Mouse (Mus musculus) stomach, embryonic 16.5 days (tissue): Measurements from ENCODE around the gene Sult1e1. TPM values are rescaled to one million over a fixed set of nuclear protein-coding genes. Genes with fewer than 3 reads are reported as not detected.

Experiments
- ATAC-seq: fragments of 200-750 bp; cut with Nextera tagmentation; 2 replicates; pipeline ENCODE4 v1.8.0; 2017; ENCODE audit warnings: moderate number of reproducible peaks, moderate TSS enrichment; ENCODE audit not compliant: insufficient read depth, low FRiP score
- H3K27ac ChIP-seq: fragments of 300-500 bp; sonication (generic); 2 replicates; pipeline ENCODE4 v1.5.1; 2014; ENCODE audit warnings: low read length
- H3K27me3 ChIP-seq: fragments of 300-500 bp; sonication (generic); 2 replicates; pipeline ENCODE4 v1.6.1; 2014; ENCODE audit warnings: low read length, control low read depth, mixed read lengths; ENCODE audit not compliant: control insufficient read depth, insufficient read depth
- H3K36me3 ChIP-seq: fragments of 300-500 bp; sonication (generic); 2 replicates; pipeline ENCODE4 v1.6.1; 2014; ENCODE audit warnings: low read length; ENCODE audit not compliant: control insufficient read depth, insufficient read depth
- H3K4me1 ChIP-seq: fragments of 300-500 bp; sonication (generic); 2 replicates; pipeline ENCODE4 v1.6.1; 2014; ENCODE audit warnings: low read length, control low read depth, mixed read lengths; ENCODE audit not compliant: control insufficient read depth, insufficient read depth
- H3K4me2 ChIP-seq: fragments of 300-500 bp; sonication (generic); 2 replicates; pipeline ENCODE4 v1.6.1; 2014; ENCODE audit warnings: low read depth, low read length, mixed read lengths
- H3K4me3 ChIP-seq: fragments of 300-500 bp; sonication (generic); replicated peaks from 2 replicates; pipeline ENCODE4 v1.5.1; 2014; ENCODE audit warnings: mild to moderate bottlenecking, low read length
- H3K9ac ChIP-seq: fragments of 300-500 bp; sonication (generic); 2 replicates; pipeline ENCODE4 v1.6.1; 2014; ENCODE audit warnings: low read length
- H3K9me3 ChIP-seq: fragments of 300-500 bp; sonication (generic); replicated peaks from 2 replicates; pipeline ENCODE4 v1.6.1; 2016; ENCODE audit warnings: low read length, control low read depth; ENCODE audit not compliant: control insufficient read depth
- WGBS: fragments of 180-500 bp; shearing (Covaris S2); extraction: QIAGEN DNeasy Blood & Tissue Kit; methylation state at CpG from one replicate; pipeline ENCODE4 v1.1.7; 2014; 5-methylcytosine and 5-hydroxymethylcytosine counted together
- microRNA-seq: library from miRNA; unstranded; fragments of <30 nt; microRNA quantifications from one replicate; pipeline ENCODE4, GENCODE M21; 2016
- polyA plus RNA-seq: library from polyadenylated mRNA; unstranded; fragments of >200 nt; fragmentation: Nextera tagmentation; extraction: Ambion mirVana; gene quantifications from 2 replicates; pipeline ENCODE4 v1.2.1, GENCODE M21; 2015

The Sult1e1 gene
- polyA plus RNA-seq, 1 experiment from 2014 or later = 0.10 TPM

- WGBS = 53% methylated on average over 4 of the region's 4 CpGs
- Histone ChIP-seq H3K36me3 (no peaks in the 10 kb centered on the region), H3K27ac (peak overlapping the region; percentile 47), H3K4me1 (no peaks in the 10 kb centered on the region), H3K4me3 (no peak overlapping the region), H3K27me3 (no peaks in the 10 kb centered on the region), H3K9me3 (no peaks in the 10 kb centered on the region), H3K4me2 (no peak overlapping the region), H3K9ac (no peak overlapping the region)
- peak; percentile 93 for ATAC-seq
These were observed 55.3 kb downstream of the Sult1e1 start for GRCm38 (mm10) chr5:87535994-87536644.

DNA sequence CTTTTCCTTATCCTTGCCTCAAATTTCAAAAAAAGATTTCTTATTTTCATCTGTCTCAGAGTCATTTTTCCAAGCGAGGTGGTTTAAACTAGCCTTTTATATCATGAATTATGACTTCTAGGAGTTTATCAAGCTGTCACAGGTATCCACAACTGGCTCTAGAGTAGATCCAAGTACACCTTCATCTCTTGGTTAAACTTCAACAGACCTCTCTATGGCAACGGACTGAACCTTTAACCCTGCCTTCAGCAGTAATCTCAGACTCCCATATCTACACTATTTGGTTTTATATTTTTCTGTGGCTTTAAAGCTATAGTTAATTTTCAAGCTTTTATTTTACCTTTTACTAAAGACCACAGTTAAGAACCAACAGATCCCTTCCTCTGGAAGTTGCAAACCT, 59.1 kb downstream of the Sult1e1 start:
- Histone ChIP-seq H3K4me3 (no peak overlapping the region), H3K9me3 (no peaks in the 10 kb centered on the region), H3K4me2 (no peak overlapping the region), H3K27me3 (no peaks in the 10 kb centered on the region), H3K36me3 (no peaks in the 10 kb centered on the region), H3K27ac (peak overlapping the region; percentile 66; the same call in 1 of the 2 replicates), H3K4me1 (no peaks in the 10 kb centered on the region), H3K9ac (no peak overlapping the region)
- ATAC-seq = peak; percentile 87; the same call in 1 of the 2 replicates
- 38% methylated on average over 2 of the region's 2 CpGs for WGBS

Small RNAs within 50 kb of the gene (microRNA-seq; reads per million reads assigned to microRNA genes)
- gene Mir3969 = 1.2 reads per million

Other genes starting within 250 kb of the Sult1e1 start
- not detected in 2 replicates for gene Ugt2b38, start 167.4 kb downstream of the Sult1e1 start, polyA plus RNA-seq
- not detected in 2 replicates for gene Ugt2a2, start 109.3 kb downstream of the Sult1e1 start, polyA plus RNA-seq
- not detected in 2 replicates for gene Gm43638, start 104.8 kb downstream of the Sult1e1 start, polyA plus RNA-seq
- not detected in 2 replicates for gene Ugt2a1, start 100.7 kb downstream of the Sult1e1 start, polyA plus RNA-seq
- gene Sult1b1, start 53.4 kb downstream of the Sult1e1 start, polyA plus RNA-seq = 26.6 and 32.3 TPM in 2 replicates
- gene Sult1d1, start 22.6 kb downstream of the Sult1e1 start, polyA plus RNA-seq = 39.8 and 40.5 TPM in 2 replicates
- gene Csn1s1, start 74.6 kb upstream of the Sult1e1 start, polyA plus RNA-seq = not detected in 2 replicates
- not detected in 2 replicates for gene Csn2, start 108.0 kb upstream of the Sult1e1 start, polyA plus RNA-seq
- gene Csn1s2a, start 183.0 kb upstream of the Sult1e1 start, polyA plus RNA-seq = not detected in 2 replicates
- not detected in 2 replicates for gene Csn1s2b, start 216.5 kb upstream of the Sult1e1 start, polyA plus RNA-seq
- not detected in 2 replicates for gene Prr27, start 234.1 kb upstream of the Sult1e1 start, polyA plus RNA-seq